Mouse (Mus musculus) T-cell, adult 66 days (primary cell): ENCODE data around the gene Trmo. TPM values are rescaled to one million over a fixed set of nuclear protein-coding genes. Genes with fewer than 3 reads are reported as not detected.

Experiments
- total RNA-seq, 2 experiments: library from RNA; stranded (reverse); gene quantifications; 3 replicates in 1 of 2; 4 replicates in 1 of 2; pipeline ENCODE4 v1.2.4; 2023

Gene Trmo
- 10 to 100 TPM; 17.5 to 19.1 TPM for total RNA-seq

DNA sequence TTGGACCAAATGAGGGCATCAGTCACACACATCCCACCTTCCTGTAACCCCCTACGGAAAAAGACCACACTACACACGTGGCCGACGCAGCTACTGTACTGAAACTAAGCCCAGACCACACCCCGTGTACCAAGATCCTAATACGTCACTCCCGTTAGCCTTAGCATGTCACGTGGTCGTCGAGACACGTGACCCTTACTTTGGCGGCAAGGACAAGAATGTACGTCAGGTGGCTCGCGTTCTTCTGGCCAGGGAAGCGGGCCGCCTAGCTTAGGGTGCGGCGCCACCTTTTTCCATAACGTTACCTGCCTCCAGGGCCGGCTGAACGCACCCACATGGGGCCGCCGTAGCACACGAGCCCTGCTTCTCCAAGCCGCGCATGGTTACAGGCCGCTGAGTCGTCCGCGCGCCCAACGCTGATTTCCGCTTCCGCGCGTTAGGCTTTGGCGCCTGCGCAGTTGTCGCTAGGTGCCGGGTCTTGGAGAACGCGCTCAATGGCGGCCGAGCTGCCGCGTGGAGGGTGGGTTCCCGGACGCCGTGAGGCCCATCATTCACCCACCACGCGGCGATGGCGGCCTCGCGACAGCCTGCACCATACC lies at the start of gene Trmo:
TSS of gene Trmo (minus strand) at position 425 of the 599 bp plus-strand sequence.

DNA sequence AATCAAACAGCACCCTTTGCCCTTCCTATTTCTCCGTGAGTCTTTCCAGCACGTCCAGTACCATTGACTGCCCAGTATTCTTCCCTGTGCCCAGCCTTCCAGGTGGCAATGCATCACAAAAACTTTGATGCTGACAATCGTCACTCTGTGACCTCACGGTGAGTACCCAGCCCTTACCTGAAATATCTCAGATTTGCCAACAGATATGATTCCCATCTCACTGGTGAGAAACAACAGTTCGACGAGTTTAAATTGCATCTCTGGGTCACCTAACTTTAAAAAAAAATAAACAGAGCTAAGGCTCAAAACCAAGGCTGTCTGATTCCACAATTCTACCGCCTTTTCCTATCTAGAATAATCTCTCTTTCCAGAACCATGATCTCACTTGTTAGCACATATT lies 24.2 kb upstream of the Trmo start, which contains the start of gene Hemgn:
TSS of gene Hemgn (minus strand) at position 101 of the 400 bp plus-strand sequence.

DNA sequence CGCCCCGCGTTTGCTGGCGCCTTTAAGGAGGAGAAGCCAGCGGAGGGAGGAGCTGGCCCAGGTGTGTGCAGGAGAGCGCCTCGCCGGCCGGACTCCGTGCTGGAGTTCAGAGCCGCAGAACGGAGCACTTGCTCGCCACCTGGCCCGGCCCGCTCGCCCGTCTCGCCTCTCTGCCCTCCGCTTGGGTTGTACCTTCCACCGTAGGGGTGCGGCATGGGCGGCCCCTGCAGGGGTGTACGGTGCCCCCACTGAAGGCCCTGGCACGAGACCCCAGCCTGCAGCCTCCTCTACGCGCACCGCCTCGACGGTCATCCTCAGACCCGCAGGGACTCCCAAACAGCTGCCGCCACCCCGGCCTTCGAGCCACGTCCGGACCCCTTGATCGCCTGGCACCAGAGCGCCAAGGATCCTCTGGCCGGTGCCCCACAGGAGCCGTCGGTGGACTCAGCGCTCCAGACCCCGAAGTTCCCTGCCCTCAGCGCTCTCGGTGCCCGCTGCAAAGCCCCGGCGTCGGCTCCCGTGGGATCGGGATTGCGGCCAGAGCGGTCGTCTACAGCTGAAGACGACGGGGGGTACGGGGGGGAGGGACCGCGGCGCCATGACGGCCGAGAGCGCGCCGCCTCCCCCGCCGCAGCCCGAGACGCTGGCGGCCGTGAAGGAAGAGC lies 45.5 kb downstream of the Trmo start, which contains the start of gene Foxe1:
TSS of gene Foxe1 (plus strand) at position 14 of the 665 bp plus-strand sequence.

Other genes with a start within 250 kb of the Trmo start
- 10 to 100 TPM; 21.0 to 28.1 TPM for gene Xpa, start 193.1 kb downstream of the Trmo start, total RNA-seq
- not detected for gene Foxe1, start 45.8 kb downstream of the Trmo start, total RNA-seq
- under 1 TPM; 0.41 to 0.76 TPM for gene Hemgn, start 24.1 kb upstream of the Trmo start, total RNA-seq
- 100 to 1,000 TPM; 167 to 184 TPM for gene Anp32b, start 61.5 kb upstream of the Trmo start, total RNA-seq
- gene Nans, start 99.8 kb upstream of the Trmo start, total RNA-seq = 10 to 100 TPM; 57.3 to 64.7 TPM
- 10 to 100 TPM; 75.7 to 86.6 TPM for gene Trim14, start 146.7 kb upstream of the Trmo start, total RNA-seq
- gene Coro2a, start 212.8 kb upstream of the Trmo start, total RNA-seq = 10 to 100 TPM; 27.9 to 41.3 TPM